Mouse (Mus musculus) myocyte (in vitro differentiated cells): ENCODE results near the gene Wdhd1.

Source experiments
- CEBPB ChIP-seq: IDR thresholded peaks from 2 replicates; pipeline ENCODE4 v1.6.1; 2011; ENCODE audit warnings: mild to moderate bottlenecking, moderate library complexity; ENCODE audit not compliant: poor library complexity, insufficient read depth, severe bottlenecking
- E2F4 ChIP-seq: IDR thresholded peaks from one replicate; pipeline ENCODE4 v1.6.1; 2011; ENCODE audit warnings: mild to moderate bottlenecking, control low read depth, moderate library complexity; ENCODE audit not compliant: insufficient read depth
- MAX ChIP-seq: IDR thresholded peaks from one replicate; pipeline ENCODE4 v1.6.1; 2011; ENCODE audit warnings: low read depth, mild to moderate bottlenecking, control low read depth
- MYOD1 ChIP-seq, 3 experiments: IDR thresholded peaks; one replicate each; pipeline ENCODE4 v1.6.1; 2011; ENCODE audit warnings: control low read depth in 2 of 3, low read depth in 2 of 3, mild to moderate bottlenecking in 2 of 3, moderate library complexity in 1 of 3; ENCODE audit not compliant: insufficient read length in 2 of 3, control insufficient read depth in 1 of 3
- MYOG ChIP-seq, 3 experiments: IDR thresholded peaks; one replicate each; pipeline ENCODE4 v1.6.1; 2011; ENCODE audit warnings: control low read depth in 2 of 3, low read depth in 2 of 3, mild to moderate bottlenecking in 2 of 3; ENCODE audit not compliant: insufficient read length in 2 of 3, control insufficient read depth in 1 of 3, insufficient read depth in 1 of 3
- POLR2A ChIP-seq: IDR thresholded peaks from one replicate; pipeline ENCODE4 v1.6.1; 2011; ENCODE audit warnings: low read depth, mild to moderate bottlenecking, control low read depth, moderate library complexity; ENCODE audit not compliant: insufficient read length
- POLR2AphosphoS2 ChIP-seq: IDR thresholded peaks from one replicate; pipeline ENCODE4 v1.6.1; 2011; ENCODE audit warnings: low read depth, control low read depth; ENCODE audit not compliant: insufficient read length
- TCF12 ChIP-seq: IDR thresholded peaks from one replicate; pipeline ENCODE4 v1.6.1; 2011; ENCODE audit warnings: mild to moderate bottlenecking, control low read depth; ENCODE audit not compliant: poor library complexity, insufficient read depth, severe bottlenecking
- TCF3 ChIP-seq: IDR thresholded peaks from one replicate; pipeline ENCODE4 v1.6.1; 2011; ENCODE audit warnings: low read depth, control low read depth; ENCODE audit not compliant: insufficient read length
- USF1 ChIP-seq: IDR thresholded peaks from one replicate; pipeline ENCODE4 v1.6.1; 2011; ENCODE audit warnings: low read depth, mild to moderate bottlenecking, control low read depth, moderate library complexity

DNA sequence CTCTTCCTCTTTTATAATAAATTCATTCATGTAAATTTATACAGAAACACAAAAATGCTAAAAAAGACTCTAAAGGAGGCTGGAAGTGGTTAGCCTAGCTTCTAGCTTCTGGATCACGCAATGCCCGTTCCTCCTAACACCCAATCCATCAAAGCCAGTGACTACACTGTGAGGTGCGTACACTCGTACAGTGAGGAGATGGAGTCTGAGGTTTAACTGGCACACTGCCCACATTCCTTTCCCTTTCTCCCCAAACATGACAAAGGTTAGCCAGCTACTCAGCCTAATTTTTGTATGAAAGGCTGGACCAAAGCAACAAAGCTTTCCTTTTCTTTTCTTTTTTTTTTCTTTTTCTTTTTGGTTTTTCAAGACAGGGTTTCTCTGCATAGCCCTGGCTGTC is 33.9 kb downstream of the Wdhd1 start:
- TF ChIP-seq POLR2A (no peak), E2F4 (no peak), MAX (no peak), MYOG (IDR thresholded peaks at IDR 0.05; ENCODE audit: control insufficient read depth in 1 of 3, insufficient read depth in 1 of 3, insufficient read length in 2 of 3, low read depth in 2 of 3) (no peak), USF1 (no peak), TCF3 (no peak), POLR2AphosphoS2 (no peak), TCF12 (no peak), MYOD1 (IDR thresholded peaks at IDR 0.05; ENCODE audit: control insufficient read depth in 1 of 3, insufficient read length in 2 of 3, low read depth in 2 of 3) (no peak), CEBPB (no peak)
